Mouse (Mus musculus) ovary, postnatal 36 days (tissue): ENCODE measurements around the gene Apba3.

Source experiments
- DNase-seq: peaks from one replicate; pipeline ENCODE4 v3.0.0; 2022; ENCODE audit warnings: low spot score, mixed read lengths

The Apba3 gene

DNA sequence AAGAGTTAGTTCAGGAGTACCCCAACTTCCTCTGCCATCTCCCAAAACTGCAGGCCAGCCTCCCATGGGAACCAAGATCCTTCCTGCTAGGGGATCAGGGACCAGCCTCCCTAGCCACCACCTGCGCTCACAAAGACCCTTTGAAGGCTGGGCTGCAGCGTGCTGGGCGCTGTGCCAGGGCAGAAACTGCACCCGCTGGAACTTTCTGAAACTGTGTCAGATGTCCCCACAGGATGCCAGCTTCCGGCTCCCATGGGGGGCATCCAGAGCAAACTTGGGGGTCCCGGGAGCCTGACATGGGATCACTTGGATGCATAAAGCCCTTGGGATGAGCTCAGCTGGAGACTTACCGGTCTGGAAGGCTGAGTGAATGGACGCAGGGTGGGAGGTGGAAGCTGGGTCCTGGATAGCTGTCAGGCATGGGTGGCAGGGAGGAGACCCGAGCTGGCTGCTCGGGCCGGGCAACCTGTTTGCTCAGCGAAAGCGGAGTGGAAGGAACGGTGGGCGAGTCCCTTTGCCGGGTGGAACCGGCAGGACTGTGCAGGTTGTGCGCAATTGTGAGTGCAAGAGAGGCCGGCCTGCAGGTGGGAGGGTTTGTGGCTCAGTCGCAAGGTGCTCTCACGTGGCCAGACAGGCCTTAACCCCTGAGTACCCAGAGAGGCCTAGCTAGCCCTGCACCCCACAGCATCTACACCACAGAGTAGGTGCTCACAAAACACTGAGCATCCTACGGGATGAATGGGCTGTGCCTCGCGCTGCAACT is 24.1 kb downstream of the Apba3 start:
- DNase-seq = no peak

DNA sequence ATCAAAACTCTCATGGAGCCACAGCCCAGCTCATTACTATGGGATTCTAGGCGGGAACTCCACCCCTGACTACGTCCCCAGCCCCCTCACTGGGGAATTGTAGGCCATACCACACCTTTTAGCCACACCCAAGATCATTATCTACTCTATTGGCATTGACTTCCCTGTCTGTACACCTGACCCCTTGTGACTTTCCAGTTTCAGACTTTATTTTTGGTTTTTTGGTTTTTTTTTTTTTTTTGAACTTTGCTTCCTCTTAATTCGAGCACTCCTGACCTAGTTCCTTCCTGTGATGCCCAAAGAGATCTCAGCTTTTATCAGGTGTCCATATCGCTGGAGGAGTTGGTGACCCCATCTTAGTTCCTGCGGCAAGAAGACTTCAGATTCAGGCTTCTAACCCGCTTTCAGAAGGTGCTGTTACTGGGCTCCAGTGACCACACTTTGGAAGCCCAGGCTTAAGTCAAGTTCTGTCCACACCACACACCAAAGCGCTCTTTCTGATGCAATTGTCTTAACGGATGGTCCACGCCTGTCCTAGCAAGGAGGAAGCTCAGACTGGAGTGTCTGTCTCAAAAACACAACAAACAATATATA is 24.8 kb downstream of the Apba3 start, which contains the start of gene Tjp3:
Gene Tjp3, minus strand, starts transcription at position 71 of the 594 bp plus-strand sequence.
- DNase-seq = no peak

DNA sequence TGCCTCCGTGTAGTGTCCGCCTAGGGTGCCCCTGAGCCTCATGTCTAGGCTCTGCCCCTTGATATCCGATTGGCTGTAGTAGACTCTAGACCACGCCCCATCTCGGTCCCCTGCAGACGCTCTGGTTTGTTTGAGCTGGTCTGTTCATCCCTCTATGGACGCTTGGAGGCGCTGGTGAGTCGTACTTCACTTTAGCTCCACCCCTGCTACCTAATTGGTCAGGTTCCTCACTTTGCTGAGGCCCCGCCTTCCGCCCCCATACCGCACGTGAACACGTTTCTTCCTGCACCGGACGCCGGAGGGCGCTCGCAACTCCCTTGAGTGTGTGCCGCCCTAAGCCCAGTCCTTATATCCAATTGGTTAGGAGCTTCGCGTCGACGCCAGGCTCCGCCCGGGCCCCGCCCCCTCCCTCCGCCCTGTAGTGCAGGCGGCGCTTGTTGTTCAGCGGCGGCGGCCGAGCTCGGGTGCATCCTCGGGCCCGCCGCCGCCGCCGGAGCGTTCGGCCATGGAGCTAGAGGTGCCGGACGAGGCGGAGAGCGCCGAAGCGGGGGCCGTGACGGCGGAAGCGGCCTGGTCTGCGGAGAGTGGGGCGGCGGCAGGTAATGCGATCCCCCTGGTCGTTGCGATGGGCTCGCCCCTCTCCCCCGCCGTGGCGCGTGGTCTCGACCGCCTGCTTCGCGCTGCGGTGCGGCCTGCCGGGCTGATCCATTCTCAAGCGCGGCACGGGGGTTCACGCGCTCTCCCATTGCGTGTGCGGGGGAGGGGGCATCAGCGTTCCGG is 26.0 kb downstream of the Apba3 start, which contains the start of gene Pip5k1c:
Gene Pip5k1c, plus strand, starts transcription at position 410 of the 780 bp plus-strand sequence.
- peak; percentile 99 for DNase-seq

GRCm38 (mm10) chr10:81293334-81294030 is 26.7 kb downstream of the Apba3 start:
- no peak for DNase-seq

GRCm38 (mm10) chr10:81294442-81294841 is 27.7 kb downstream of the Apba3 start:
- DNase-seq = no peak

GRCm38 (mm10) chr10:81295185-81295584 is 28.4 kb downstream of the Apba3 start:
- DNase-seq = no peak

- DNase-seq = no peak
Measured at GRCm38 (mm10) chr10:81297246-81297645, 30.5 kb downstream of the Apba3 start.

DNA sequence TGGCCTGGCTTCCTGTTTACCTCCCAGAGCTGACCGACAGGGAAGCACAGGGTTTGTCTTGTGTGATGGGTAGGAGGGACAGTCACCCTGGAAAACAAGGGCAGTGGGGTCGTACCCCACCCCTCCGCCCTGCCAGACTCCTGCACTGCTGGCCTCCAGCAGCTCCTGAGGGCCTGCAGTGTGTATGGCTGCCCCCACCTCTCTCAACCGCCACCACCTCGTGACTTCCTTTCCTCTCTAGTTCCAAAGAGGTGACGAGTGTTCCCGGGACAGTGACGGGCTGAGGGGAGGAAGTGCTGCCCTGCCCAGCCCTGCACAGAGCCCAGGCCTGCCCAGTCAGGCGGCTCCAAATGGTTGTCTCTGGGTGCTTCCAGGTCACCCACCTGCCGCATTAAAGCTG is 31.1 kb downstream of the Apba3 start:
- DNase-seq = no peak

GRCm38 (mm10) chr10:81298369-81299100 is 31.8 kb downstream of the Apba3 start:
- no peak for DNase-seq

GRCm38 (mm10) chr10:81299585-81300351 is 33.0 kb downstream of the Apba3 start:
- DNase-seq = no peak

DNA sequence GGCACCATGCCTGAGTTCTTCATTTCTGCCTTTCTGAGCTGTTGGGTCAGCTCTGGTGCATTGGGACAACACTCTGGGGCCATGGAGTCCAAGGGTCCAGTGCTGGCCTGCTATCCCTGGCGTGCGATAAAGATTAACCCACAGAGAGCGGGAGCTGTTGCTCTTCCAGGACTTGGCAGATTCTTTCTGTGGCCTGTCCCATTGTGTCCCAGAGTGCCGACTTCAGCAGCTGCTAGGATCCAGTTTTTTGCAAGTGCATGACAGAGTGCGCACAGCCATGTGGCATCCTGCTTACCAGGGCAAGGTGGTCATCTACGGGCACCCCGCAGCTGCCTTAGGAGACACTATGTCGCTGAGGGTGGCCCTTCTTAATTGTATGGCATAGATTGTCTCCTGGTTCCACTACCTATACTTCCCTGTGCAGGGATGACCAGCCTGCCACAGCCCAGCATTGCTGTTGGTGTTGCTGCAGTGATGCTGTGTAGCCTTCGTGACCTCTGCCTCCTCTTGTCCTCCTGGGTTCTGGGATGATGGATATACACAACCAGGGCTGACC is 33.7 kb downstream of the Apba3 start:
- no peak for DNase-seq

DNA sequence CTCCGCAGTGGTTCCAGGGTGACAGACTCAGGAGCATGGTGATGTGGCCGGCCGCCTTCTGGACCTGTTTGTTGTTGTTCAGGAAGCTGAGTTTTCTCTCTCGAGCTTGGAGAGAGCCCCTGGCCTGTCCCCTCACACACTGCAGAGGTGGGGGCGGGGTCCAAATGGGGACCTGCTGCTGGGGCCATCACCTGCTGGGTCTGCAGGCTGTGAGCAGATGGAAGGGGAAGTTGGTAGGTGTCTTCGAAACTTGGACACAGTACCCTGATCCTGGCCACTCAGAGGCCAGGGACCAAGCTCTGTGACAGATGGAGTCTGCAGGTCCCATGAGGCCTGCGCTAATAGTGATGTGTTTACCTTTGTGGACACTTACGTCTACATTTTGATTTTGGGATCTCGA is 34.6 kb downstream of the Apba3 start:
- DNase-seq = no peak

- no peak for DNase-seq
Measured at GRCm38 (mm10) chr10:81302288-81302687, 35.5 kb downstream of the Apba3 start.

DNA sequence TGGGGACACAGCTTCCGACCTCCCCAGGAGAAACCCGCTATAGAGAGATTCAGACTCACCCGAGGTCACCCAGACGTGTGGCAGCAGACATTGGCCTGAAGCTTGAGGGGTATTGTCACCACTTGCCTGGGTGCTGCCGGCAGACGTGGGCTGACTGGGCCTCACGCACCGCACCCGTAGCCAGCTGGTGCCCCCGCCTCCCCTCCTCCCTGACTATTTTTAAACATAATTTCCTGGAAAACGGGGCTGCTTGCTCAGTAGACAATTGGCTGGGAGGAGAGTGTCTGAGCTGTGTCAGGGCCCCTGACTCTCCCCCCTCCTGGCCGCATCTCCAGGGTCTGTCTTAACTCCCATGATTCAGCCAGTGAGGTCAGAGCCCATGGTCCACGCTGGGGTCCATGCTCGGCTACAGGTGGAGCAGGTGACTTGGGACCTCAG is 36.0 kb downstream of the Apba3 start:
- DNase-seq = no peak

- DNase-seq = no peak
Measured at GRCm38 (mm10) chr10:81303258-81303657, 36.5 kb downstream of the Apba3 start.

DNA sequence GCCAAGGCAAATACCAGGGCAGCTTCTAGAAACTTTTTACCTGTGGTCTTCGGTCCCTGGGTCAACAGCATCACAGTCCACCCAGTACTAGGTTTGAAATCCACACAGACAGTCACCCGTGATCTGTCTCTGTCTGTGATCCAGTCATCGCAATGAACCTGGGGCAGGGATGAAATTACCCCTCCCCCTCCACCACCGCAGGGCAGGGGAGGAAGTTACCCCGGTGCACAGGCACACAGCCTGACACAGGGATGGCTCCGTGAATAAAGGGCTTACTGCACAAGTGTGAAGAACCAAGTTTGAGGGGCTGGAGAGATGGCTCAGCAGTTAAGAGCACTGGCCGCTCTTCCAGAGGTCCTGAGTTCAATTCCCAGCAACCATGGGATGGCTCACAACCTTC is 37.0 kb downstream of the Apba3 start:
- DNase-seq = no peak

DNA sequence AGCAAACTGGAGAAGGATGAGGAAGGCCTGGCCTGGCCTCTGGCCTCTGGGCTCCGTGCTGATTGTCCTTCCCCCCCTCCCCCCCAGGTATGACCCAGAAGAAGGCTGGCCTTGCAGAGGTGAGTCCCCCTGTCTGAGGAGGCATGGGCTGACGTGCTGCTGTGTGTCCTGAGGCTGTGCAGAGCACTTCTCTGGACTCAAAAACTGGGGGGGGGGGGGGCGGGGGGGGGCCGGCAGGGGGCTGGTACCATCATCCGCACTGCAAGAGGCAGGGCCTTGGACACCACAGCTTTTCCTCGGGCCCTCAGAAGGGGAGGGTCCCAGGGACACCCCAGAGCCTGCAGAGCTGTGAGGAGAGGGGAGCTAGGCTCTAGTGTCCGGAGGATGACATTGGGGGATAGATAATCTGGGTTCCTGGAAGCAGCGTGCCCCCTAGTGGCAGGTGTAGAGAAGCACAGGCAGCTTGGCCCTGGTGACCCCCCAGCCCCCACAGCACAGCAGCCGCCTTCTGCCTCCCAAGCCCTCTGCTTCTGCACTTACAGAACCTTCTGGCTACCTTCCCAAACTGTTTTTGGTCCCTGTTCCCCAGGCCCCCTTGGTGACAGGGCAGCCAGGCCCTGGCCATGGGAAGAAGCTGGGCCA is 38.0 kb downstream of the Apba3 start:
- no peak for DNase-seq

DNA sequence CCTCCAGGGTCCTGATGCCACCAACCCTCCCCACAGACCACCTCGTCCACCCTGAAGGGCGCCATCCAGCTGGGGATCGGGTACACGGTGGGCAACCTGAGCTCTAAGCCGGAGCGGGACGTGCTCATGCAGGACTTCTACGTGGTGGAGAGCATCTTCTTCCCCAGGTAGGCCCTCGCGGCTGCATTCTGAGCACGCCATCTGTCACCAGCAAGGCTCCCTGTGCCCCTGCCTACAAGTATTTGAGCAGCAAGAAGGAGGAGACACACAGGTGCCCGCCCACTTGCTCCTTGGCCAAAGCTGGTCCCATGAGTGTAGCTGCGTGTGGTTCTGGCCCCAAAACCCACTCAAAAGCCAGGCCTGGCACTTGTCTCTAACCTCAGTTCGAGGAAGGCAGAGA is 38.9 kb downstream of the Apba3 start:
- no peak for DNase-seq

- DNase-seq = no peak
Measured at GRCm38 (mm10) chr10:81306173-81306668, 39.5 kb downstream of the Apba3 start.
